Mouse (Mus musculus): ENCODE measurements around the gene 1700022I11Rik. TPM values are rescaled to one million over a fixed set of nuclear protein-coding genes. Genes with fewer than 3 reads are reported as not detected.

Gene 1700022I11Rik
- polyA plus RNA-seq, 1 experiment from 2014 or later = 0.43 TPM

GRCm38 (mm10) chr4:42928209-42928608 lies 41.2 kb upstream of the 1700022I11Rik start:
- Histone ChIP-seq H3K9me3 (ENCODE audit: control insufficient read depth) (no peaks in the 10 kb centered on the region), H3K27ac (ENCODE audit: low read depth, low read length) (no peak overlapping the region), H3K27me3 (replicated peaks; ENCODE audit: control insufficient read depth, insufficient read depth, low read length) (no peaks in the 10 kb centered on the region), H3K4me2 (replicated peaks; ENCODE audit: low read depth) (no peak overlapping the region), H3K4me3 (ENCODE audit: low read depth, low read length) (no peak overlapping the region), H3K4me1 (replicated peaks; ENCODE audit: control insufficient read depth, insufficient read depth, low read length) (no peaks in the 10 kb centered on the region), H3K9ac (ENCODE audit: low read depth, low read length) (no peak overlapping the region), H3K36me3 (ENCODE audit: control insufficient read depth, insufficient read depth) (no peaks in the 10 kb centered on the region)
- peak; percentile 39 for TF ChIP-seq CTCF (IDR thresholded peaks at IDR 0.05; ENCODE audit: low read depth)
- ATAC-seq = no peak
- WGBS = 80% methylated on average over 5 of the region's 5 CpGs

GRCm38 (mm10) chr4:42928952-42929351 lies 40.5 kb upstream of the 1700022I11Rik start:
- no peak overlapping the region for H3K27ac ChIP-seq (ENCODE audit: low read depth, low read length)
- no peaks in the 10 kb centered on the region for H3K9me3 ChIP-seq (ENCODE audit: control insufficient read depth)
- ATAC-seq = no peak

GRCm38 (mm10) chr4:42932229-42932969 lies 37.0 kb upstream of the 1700022I11Rik start:
- no peak overlapping the region for H3K27ac ChIP-seq (ENCODE audit: low read depth, low read length)
- H3K4me3 ChIP-seq (ENCODE audit: low read depth, low read length) = no peak overlapping the region
- no peak overlapping the region for H3K4me2 ChIP-seq (replicated peaks; ENCODE audit: low read depth)
- no peaks in the 10 kb centered on the region for H3K36me3 ChIP-seq (ENCODE audit: control insufficient read depth, insufficient read depth)
- no peak overlapping the region for H3K9ac ChIP-seq (ENCODE audit: low read depth, low read length)
- peaks cover 4% of the 10 kb centered on the region; the same call in 1 of the 2 replicates for H3K27me3 ChIP-seq (replicated peaks; ENCODE audit: control insufficient read depth, insufficient read depth, low read length)
- TF ChIP-seq CTCF (IDR thresholded peaks at IDR 0.05; ENCODE audit: low read depth) = no peak
- no peaks in the 10 kb centered on the region for H3K9me3 ChIP-seq (ENCODE audit: control insufficient read depth)
- H3K4me1 ChIP-seq (replicated peaks; ENCODE audit: control insufficient read depth, insufficient read depth, low read length) = no peaks in the 10 kb centered on the region
- 69% methylated on average over 8 of the region's 8 CpGs for WGBS
- ATAC-seq = no peak

More at GRCm38 (mm10) chr4:42928952-42929351, 40.5 kb upstream of the 1700022I11Rik start:
- no peak for TF ChIP-seq CTCF (IDR thresholded peaks at IDR 0.05; ENCODE audit: low read depth)
- Histone ChIP-seq H3K4me1 (replicated peaks; ENCODE audit: control insufficient read depth, insufficient read depth, low read length) (no peaks in the 10 kb centered on the region), H3K36me3 (ENCODE audit: control insufficient read depth, insufficient read depth) (no peaks in the 10 kb centered on the region), H3K27me3 (replicated peaks; ENCODE audit: control insufficient read depth, insufficient read depth, low read length) (no peaks in the 10 kb centered on the region), H3K9ac (ENCODE audit: low read depth, low read length) (no peak overlapping the region), H3K4me2 (replicated peaks; ENCODE audit: low read depth) (no peak overlapping the region), H3K4me3 (ENCODE audit: low read depth, low read length) (no peak overlapping the region)
- 92% methylated on average over 9 of the region's 9 CpGs for WGBS

DNA sequence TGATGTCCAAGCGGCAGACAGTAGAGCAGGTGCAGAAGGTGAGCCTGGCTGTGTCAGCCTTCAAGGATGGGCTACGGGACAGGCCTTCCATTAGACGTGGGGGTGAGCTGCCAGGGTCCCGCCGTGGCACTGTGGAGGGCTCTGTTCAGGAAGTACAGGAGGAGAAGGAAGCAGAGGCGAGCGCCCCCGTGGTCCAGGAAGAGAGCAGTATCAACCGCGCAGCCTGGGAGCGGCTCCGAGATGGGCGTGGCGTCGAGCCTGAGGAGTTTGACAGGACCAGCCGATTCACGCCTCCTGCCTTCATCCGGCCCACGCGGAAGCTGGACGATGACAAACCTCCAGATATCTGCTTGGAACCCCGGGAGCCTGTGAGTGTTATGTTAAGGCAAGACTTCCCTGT lies 35.8 kb upstream of the 1700022I11Rik start:
- Histone ChIP-seq H3K36me3 (ENCODE audit: control insufficient read depth, insufficient read depth) (no peaks in the 10 kb centered on the region), H3K4me2 (replicated peaks; ENCODE audit: low read depth) (peak overlapping the region; percentile 59), H3K4me3 (ENCODE audit: low read depth, low read length) (peak overlapping the region; percentile 5; the same call in 1 of the 2 replicates), H3K27me3 (replicated peaks; ENCODE audit: control insufficient read depth, insufficient read depth, low read length) (peaks cover 4% of the 10 kb centered on the region; the same call in 1 of the 2 replicates), H3K9ac (ENCODE audit: low read depth, low read length) (no peak overlapping the region), H3K9me3 (ENCODE audit: control insufficient read depth) (no peaks in the 10 kb centered on the region), H3K27ac (ENCODE audit: low read depth, low read length) (no peak overlapping the region), H3K4me1 (replicated peaks; ENCODE audit: control insufficient read depth, insufficient read depth, low read length) (no peaks in the 10 kb centered on the region)
- WGBS = 6% methylated on average over 22 of the region's 22 CpGs
- TF ChIP-seq CTCF (IDR thresholded peaks at IDR 0.05; ENCODE audit: low read depth) = peak; percentile 56
- ATAC-seq = peak; percentile 61; the same call in 1 of the 2 replicates

GRCm38 (mm10) chr4:42941396-42941795 lies 28.0 kb upstream of the 1700022I11Rik start:
- no peak for TF ChIP-seq CTCF (IDR thresholded peaks at IDR 0.05; ENCODE audit: low read depth)
- ATAC-seq = no peak
- 81% methylated on average over 7 of the region's 7 CpGs for WGBS
- H3K4me3 ChIP-seq (ENCODE audit: low read depth, low read length) = no peak overlapping the region
- no peaks in the 10 kb centered on the region for H3K4me1 ChIP-seq (replicated peaks; ENCODE audit: control insufficient read depth, insufficient read depth, low read length)
- no peaks in the 10 kb centered on the region for H3K9me3 ChIP-seq (ENCODE audit: control insufficient read depth)
- H3K27me3 ChIP-seq (replicated peaks; ENCODE audit: control insufficient read depth, insufficient read depth, low read length) = peaks cover 16% of the 10 kb centered on the region; the same call in 1 of the 2 replicates
- no peak overlapping the region for H3K9ac ChIP-seq (ENCODE audit: low read depth, low read length)
- H3K36me3 ChIP-seq (ENCODE audit: control insufficient read depth, insufficient read depth) = no peaks in the 10 kb centered on the region
- no peak overlapping the region for H3K4me2 ChIP-seq (replicated peaks; ENCODE audit: low read depth)
- no peak overlapping the region for H3K27ac ChIP-seq (ENCODE audit: low read depth, low read length)

DNA sequence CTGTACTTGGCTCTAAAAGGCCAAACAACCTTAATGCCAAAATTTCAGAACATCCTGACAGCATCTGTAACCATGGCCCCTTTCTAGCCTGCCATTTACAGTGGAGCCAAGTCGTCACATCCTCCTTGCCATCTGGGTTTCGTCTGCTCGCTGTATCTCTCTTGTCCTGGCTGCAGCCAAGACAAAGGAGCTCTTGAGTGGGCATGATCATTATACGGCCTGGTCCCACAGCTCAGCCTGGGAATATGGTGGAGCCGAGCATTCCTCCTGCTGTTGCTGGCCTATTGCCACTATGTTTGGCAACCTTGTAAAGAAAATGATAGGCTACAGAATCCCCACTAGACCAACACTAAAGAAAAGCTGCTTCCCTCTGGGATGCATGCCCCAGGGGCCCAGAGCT lies 26.1 kb upstream of the 1700022I11Rik start:
- TF ChIP-seq CTCF (IDR thresholded peaks at IDR 0.05; ENCODE audit: low read depth) = no peak
- no peak overlapping the region for H3K4me3 ChIP-seq (ENCODE audit: low read depth, low read length)
- ATAC-seq = no peak
- H3K36me3 ChIP-seq (ENCODE audit: control insufficient read depth, insufficient read depth) = no peaks in the 10 kb centered on the region
- H3K27ac ChIP-seq (ENCODE audit: low read depth, low read length) = no peak overlapping the region
- no peak overlapping the region for H3K9ac ChIP-seq (ENCODE audit: low read depth, low read length)
- H3K4me2 ChIP-seq (replicated peaks; ENCODE audit: low read depth) = no peak overlapping the region
- peaks cover 22% of the 10 kb centered on the region; the same call in 1 of the 2 replicates for H3K27me3 ChIP-seq (replicated peaks; ENCODE audit: control insufficient read depth, insufficient read depth, low read length)
- no peaks in the 10 kb centered on the region for H3K9me3 ChIP-seq (ENCODE audit: control insufficient read depth)
- 82% methylated on average over 5 of the region's 5 CpGs for WGBS
- H3K4me1 ChIP-seq (replicated peaks; ENCODE audit: control insufficient read depth, insufficient read depth, low read length) = no peaks in the 10 kb centered on the region

Measured in intestine, postnatal 0 days (tissue).